Mouse (Mus musculus): ENCODE data around the gene Sergef.

Gene Sergef

GRCm38 (mm10) chr7:46448922-46449645, 190.5 kb downstream of the Sergef start:
- no peak for DNase-seq (ENCODE audit: low read depth, low spot score)

GRCm38 (mm10) chr7:46447473-46448165, 192.0 kb downstream of the Sergef start:
- DNase-seq (ENCODE audit: low read depth, low spot score): no peak

- no peak for DNase-seq (ENCODE audit: low read depth, low spot score)
These were observed 193.7 kb downstream of the Sergef start for GRCm38 (mm10) chr7:46445896-46446295.

- DNase-seq (ENCODE audit: low read depth, low spot score): no peak
These were observed 196.4 kb downstream of the Sergef start for GRCm38 (mm10) chr7:46443163-46443562.

GRCm38 (mm10) chr7:46438537-46439141, 201.0 kb downstream of the Sergef start:
- no peak for DNase-seq (ENCODE audit: low read depth, low spot score)

GRCm38 (mm10) chr7:46435833-46436232, 203.8 kb downstream of the Sergef start:
- no peak for DNase-seq (ENCODE audit: low read depth, low spot score)

- no peak for DNase-seq (ENCODE audit: low read depth, low spot score)
These were observed 205.7 kb downstream of the Sergef start for GRCm38 (mm10) chr7:46433874-46434273.

GRCm38 (mm10) chr7:46425012-46425411, 214.6 kb downstream of the Sergef start:
- DNase-seq (ENCODE audit: low read depth, low spot score): no peak

- DNase-seq (ENCODE audit: low read depth, low spot score): no peak
These were observed 215.7 kb downstream of the Sergef start for GRCm38 (mm10) chr7:46423951-46424350.

- peak; percentile 72 for DNase-seq (ENCODE audit: low read depth, low spot score)
These were observed 216.7 kb downstream of the Sergef start for GRCm38 (mm10) chr7:46422764-46423412.

- peak; percentile 85 for DNase-seq (ENCODE audit: low read depth, low spot score)
These were observed 217.4 kb downstream of the Sergef start for GRCm38 (mm10) chr7:46422052-46422763.

GRCm38 (mm10) chr7:46421535-46421934, 218.1 kb downstream of the Sergef start:
- DNase-seq (ENCODE audit: low read depth, low spot score): no peak

- no peak for DNase-seq (ENCODE audit: low read depth, low spot score)
These were observed 221.4 kb downstream of the Sergef start for GRCm38 (mm10) chr7:46418102-46418622.

GRCm38 (mm10) chr7:46417467-46417866, 222.1 kb downstream of the Sergef start:
- DNase-seq (ENCODE audit: low read depth, low spot score): no peak

GRCm38 (mm10) chr7:46415818-46416425, 223.7 kb downstream of the Sergef start:
- no peak for DNase-seq (ENCODE audit: low read depth, low spot score)

- no peak for DNase-seq (ENCODE audit: low read depth, low spot score)
These were observed 225.5 kb downstream of the Sergef start for GRCm38 (mm10) chr7:46413959-46414725.

- no peak for DNase-seq (ENCODE audit: low read depth, low spot score)
These were observed 226.8 kb downstream of the Sergef start for GRCm38 (mm10) chr7:46412823-46413222.

- no peak for DNase-seq (ENCODE audit: low read depth, low spot score)
These were observed 228.9 kb downstream of the Sergef start for GRCm38 (mm10) chr7:46410727-46411126.

- no peak for DNase-seq (ENCODE audit: low read depth, low spot score)
These were observed 230.3 kb downstream of the Sergef start for GRCm38 (mm10) chr7:46409204-46409789.

GRCm38 (mm10) chr7:46408606-46409005, 231.0 kb downstream of the Sergef start:
- DNase-seq (ENCODE audit: low read depth, low spot score): no peak
